Mouse (Mus musculus) NIH3T3 (cell line): ENCODE results near the gene Napa.

ENCODE experiments used
- DNase-seq: peaks from one replicate; pipeline ENCODE4 v3.0.0-alpha.2; 2012; ENCODE audit warnings: low read depth

Napa gene

DNA sequence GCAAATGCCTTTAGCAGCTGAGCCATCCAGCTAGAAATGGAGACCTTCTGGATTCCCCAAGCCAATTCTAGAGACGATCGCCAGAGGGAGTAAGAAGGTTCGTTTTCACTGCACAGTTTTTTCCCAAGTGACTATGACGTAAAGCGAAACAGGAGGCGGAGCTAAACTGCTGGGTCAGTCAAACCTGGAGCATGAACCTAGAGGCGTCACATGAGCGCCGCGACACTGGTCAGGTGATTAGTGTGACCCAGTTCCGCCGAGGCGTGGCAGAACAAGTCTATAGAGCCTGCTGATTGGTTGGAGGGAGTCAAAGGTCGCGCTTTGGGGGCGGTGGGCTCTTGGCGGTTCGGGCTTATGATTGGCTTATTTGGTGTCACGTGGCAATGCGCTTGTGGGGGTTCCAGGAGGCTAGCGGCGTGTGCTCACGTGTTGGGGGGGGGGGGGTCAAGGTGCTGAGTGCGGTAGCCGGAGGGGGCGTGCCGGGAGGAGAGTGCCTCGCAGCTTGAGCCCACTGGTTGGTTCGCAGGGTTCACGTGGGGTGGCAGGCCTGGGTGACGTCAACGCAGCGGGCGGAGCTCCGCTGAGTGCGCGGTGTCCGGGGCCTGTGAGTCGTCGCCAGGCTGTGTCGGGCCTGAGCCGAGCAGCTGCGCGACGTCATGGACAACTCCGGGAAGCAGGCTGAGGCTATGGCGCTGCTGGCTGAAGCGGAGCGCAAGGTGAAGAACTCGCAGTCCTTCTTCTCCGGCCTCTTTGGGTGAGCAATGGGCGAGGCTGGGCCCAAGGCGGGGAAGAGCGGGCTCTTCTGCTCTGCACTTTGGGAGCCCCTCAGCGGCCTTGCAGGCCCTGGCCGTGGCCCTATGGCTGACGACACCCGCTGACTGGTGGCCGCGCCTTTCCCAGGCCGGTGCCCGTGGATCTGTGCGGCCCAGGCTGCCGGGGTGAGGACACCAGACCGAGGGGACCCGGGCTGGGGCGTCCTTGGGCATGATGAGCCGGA, at the start of gene Napa:
Gene Napa (plus strand): TSS at position 438 of the 997 bp plus-strand sequence.
- DNase-seq, result peak; percentile 100

DNA sequence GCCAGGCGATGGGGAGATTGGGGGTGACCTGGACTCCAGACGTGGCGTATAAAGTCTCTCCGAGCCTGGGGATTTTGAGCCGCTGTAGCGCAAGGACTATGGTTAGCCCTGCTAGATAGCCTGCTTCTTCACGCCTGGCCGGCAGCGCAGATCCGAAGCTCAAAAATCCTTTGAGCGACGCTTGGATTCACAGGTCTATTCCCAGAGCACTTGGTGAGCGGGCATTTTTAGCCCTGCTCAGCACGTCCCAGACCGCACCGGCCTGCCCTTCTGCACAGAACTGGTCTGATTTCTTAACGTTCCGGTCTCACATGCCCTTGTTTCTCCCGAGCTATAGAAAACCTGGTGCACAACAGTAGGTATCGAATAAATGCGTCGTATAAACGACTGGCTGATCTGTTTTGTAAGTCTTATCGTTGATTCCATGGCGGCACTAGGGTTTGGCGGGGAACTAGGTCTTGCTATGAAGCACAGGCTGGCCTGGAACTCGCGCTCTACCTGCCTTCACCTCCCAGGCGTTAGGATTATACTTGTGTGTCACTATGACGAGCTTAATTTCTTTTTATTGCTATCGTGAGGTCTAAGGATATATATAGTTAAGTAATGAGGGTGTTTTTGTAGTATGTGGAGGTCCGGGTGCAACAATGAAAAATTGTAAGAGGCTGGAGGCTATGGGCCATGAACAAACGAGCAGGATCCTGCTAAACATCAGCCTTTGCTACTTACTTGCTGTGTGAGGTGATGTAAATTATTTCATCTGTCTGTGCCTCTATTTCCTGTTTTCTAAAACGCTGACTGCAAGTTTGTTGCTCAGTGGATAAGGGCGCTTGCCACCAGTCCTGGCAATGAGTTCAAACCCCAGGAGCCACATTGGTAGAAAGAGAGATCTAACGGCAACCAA, 49.3 kb upstream of the Napa start:
- peak; percentile 52 for DNase-seq

DNA sequence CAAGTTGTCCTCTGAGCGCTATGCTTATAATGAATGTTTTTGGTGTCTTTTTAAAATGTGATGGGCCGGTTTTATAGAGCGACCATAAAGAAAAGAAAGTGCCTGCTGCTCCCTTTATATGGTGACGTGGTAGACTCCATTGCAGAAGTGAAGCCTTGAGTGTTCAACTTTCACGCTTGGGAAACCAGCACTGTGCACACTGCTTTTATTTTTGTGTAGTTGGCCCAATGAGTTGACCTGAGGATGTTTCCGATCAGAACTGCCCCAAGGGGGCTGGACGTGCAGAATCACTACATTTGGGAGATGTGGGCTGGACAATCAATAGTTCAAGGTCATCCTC, 48.7 kb upstream of the Napa start:
- DNase-seq, result no peak

GRCm38 (mm10) chr7:16050600-16050999, 47.7 kb upstream of the Napa start:
- DNase-seq, result no peak

GRCm38 (mm10) chr7:16051883-16052595, 46.2 kb upstream of the Napa start:
- peak; percentile 90 for DNase-seq

DNA sequence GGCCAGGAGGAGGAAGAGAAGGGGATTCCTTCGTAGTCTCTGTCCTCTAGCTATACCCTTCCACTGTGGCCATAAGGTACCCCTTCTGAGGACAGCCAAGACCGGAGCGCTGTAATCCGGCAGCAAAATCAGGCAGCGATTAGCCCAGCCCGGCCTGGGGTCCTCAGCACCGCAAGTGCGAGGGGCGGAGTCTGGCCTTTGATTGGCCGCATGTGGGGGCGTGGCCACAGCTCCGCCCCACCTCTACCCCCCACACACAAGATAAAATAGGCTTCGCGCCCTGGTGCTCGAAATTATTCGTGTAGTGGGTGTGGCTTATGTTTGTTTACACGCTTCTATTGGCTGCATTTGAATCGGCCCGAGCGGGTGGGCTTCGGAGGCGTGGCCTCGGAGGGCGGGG, 45.6 kb upstream of the Napa start:
- DNase-seq, result peak; percentile 98

DNA sequence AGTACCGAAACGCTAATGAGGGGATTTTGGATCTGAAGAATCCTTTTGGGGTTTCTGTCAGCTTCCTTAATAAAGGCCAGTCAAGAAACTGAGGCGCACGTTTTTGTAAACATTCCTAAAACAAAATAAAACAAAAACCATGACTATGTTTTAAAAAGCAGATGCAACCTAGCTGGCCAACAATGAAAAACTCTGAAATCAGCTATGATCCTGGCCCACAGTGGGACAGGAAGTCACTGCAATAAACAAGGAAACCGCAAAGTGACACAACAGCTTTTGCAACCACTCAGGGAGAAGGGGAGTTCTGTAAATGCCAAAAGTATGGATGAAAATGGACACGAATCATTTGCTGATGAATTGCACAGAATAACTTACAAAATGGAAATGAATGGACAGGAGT, 45.2 kb upstream of the Napa start:
- no peak for DNase-seq

DNA sequence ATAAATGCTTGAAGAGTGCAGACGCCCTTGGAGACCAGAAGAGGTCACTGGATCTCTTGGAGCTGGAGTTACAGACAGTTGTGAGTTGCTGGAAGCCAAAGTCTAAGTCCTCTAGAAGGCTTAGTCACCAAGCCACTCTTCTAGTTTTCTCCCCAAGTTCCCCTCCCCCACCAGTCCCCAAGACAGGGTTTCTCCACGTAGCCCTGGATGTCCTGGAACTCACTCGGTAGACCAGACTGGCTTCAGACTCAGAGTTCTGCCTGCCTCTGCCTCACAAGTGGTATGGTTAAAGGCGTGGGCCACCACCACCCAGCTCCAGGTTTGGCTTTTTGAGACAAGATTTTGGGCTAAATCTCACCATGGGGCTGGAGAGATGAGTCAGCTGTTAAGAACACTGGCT, 43.3 kb upstream of the Napa start:
- no peak for DNase-seq

DNA sequence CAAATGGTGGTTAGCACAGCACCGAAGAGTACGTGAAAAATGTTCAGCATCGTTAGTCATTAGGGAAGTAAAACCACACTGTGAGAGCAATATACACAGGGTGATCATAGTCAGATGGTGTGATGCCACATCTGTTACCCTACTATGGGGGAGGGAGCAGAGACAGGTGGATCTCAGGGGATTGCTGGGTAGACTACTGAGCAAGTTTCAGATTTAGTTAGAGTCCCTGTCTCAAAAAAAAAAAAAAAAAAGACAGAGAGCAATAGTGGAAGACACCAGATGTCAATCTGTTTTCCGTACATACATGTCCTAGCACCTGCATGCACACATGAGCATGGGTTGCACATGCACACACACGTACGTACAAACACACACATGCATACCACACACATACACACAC, 42.6 kb upstream of the Napa start:
- DNase-seq, result no peak

DNA sequence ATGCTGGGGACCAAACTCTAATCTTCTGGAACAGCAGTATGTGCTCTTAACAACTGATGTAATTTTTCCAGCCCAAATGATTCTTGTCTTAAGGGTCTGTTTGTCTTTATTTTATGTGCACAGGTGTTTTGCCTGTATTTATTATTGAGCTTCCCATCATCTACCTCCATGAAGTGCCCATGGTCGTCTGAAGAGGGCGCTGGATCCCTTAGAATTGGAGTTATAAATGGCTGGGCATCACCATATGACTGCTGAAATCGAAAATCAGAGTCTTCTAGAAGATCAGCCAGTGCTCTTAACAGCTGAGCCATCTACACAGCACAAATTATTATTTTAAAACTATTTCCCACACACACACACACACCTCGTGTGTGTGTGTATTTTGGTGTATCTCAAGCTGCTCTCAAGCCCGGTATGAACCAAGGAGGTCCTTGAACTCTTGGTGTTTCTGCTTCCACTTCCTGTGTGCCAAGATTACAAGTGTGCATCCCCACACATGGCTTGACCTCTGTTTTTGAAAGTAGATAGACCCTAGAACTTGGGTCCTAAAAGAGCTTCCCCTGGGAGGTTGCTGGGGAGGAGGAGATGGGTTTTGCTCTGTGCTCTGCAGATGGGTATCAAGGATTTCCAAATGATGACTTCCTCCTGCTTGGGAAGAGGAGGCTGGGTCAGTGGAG, 41.7 kb upstream of the Napa start:
- DNase-seq, result peak; percentile 73

DNA sequence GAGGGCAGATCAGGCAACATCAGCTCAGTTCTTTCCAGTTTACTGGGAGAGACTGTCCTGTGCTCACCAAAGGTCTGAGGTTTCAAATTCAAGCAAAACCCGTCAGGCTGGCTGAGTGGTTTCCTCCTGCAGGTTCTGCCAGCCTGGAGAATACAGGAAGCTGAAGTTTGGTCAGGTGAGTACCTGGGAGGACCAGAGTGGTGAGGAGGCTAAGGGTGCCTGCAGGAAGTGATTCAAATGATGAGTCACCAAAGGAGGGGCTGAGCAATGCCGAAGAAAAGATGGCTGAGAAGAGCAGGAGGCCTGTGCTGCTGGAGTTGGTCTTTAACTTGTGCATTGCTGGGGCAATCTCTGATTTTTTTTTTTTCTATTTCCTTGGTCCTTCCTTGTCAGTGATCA, 41.1 kb upstream of the Napa start:
- peak; percentile 47 for DNase-seq

DNA sequence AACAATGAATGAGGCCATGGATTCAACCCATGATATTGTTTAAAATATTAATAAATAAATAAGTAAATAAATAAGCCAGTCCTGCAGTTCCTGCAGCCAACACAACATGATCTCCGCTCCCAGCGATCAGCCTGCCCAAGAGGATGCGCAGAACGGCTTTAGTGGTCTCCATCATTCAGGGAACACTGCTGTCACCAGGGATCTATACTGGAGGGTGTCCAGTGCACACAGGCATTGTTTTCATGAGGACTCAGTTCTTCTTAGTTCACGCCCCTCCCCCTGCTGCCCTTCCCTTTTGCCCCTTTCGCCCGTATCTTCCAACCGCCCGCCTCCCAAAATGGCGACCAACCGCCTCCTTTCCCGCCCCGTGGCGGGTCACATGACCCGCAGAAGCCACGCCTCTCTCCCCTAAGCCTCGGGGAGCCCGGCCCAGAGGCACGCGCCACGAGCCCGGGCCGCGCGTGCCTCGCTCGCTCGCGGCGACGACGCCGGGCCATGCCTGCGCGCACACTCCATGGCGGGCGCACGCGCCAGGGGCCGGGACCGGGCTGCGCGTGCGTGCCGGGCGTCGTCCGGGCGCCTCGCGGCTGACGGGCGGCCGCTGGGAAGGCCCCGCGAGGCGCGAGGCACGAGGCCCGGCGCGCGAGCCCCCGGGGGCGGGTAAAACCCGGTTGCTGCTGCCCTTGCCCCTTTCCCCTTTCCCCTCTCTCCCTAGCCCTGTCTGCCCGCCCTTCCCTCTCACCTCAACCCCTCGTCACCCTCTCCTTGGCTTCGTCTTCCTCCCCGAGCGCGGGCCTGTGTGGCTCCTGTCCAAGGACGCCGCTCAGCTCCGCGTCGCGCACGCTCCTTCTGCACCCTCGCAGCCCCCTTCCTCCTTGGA, 36.8 kb upstream of the Napa start, which contains the start of gene Zfp541:
Gene Zfp541 (plus strand): TSS at position 596 of the 880 bp plus-strand sequence.
- no peak for DNase-seq

- DNase-seq, result no peak
Observed at GRCm38 (mm10) chr7:16062099-16062420, 36.2 kb upstream of the Napa start.

- peak; percentile 42 for DNase-seq
Observed at GRCm38 (mm10) chr7:16063490-16063889, 34.8 kb upstream of the Napa start.

DNA sequence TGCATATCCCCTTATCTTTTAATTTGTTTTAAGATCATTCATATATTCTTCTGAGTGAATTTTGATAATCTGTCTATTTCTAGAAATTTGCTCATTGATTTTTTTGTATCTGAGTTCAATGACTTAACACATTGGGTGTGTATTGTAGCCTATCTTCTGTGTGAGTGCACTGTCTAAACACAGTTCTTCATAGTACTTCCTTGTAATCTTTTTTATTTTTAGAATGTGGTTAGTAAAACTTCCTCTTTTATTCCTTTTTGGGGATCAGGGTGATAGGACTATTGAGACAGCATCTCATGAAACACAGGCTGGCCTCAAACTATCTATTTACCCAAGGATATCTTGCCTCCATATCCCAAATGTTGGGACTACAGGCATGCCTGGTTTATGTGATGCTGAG, 27.4 kb upstream of the Napa start:
- DNase-seq, result no peak

- no peak for DNase-seq
Observed at GRCm38 (mm10) chr7:16071906-16072305, 26.4 kb upstream of the Napa start.

DNA sequence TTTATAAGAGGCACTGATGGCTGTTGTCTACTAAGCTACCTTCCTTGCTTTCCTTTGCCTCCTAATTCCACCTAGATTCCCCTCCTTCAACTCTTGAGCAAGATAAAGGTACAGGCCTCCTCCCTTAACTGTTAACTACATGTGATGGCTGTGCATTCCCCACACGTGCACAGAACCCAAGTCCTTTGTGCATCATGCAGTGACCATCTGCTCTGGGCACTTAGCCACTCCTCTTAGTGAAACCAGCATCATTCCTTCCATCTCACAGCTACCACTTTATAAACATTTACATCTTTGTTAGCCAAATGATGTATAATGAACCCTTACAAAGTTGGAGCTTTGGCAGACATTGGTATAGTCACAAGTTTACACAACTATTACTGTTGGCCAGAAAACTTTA, 18.3 kb upstream of the Napa start:
- DNase-seq, result no peak

- DNase-seq, result no peak
Observed at GRCm38 (mm10) chr7:16080581-16080980, 17.7 kb upstream of the Napa start.

DNA sequence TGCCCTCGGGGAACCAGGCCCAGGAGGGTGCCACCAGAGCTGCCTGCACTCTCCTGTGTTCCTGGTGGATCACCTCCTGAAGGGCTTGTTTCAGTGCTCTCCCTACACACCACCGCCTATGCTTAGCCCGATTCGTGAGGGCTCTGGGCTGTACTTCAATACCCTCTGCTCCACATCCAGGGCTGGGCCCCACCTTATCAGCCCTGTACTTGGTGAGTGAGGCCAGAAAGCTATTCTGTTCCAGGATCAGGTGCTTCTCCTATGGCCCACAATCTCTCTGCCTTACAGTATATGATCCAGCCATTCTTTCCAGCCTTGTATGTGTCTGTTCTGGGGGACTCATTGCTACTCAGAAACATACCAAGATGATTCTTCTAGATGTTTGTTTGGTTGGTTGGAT, 14.9 kb upstream of the Napa start:
- DNase-seq, result no peak

DNA sequence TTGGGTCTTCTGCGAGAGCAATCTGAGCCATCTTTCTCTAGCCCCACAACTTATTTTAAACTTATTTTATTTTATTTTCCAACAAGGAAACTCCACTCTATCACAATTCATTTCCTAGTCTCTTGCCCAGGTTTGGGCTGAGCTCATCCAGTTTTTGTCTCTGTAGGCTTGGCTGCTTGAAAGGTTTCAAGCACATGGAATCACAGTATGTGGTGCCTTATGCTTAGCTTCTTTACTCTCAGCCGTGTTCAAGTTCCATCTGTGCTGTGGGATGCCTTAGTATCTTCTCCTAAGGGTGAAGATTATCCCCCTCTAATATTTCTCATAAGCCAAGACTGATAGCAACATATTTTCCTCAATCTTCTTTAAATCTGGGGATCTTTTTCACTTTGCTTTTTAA, 10.7 kb upstream of the Napa start:
- no peak for DNase-seq

- DNase-seq, result no peak
Observed at GRCm38 (mm10) chr7:16094592-16094991, 3.7 kb upstream of the Napa start.
